Mouse (Mus musculus) neutrophil, adult 65 days (primary cell): ENCODE measurements around the gene Tex19.1. TPM values are rescaled to one million over a fixed set of nuclear protein-coding genes. Genes with fewer than 3 reads are reported as not detected.

ENCODE experiments used
- total RNA-seq: library from RNA; stranded (reverse); gene quantifications from 2 replicates; pipeline ENCODE4 v1.2.4, GENCODE M21; 2023

Gene Tex19.1
- total RNA-seq: not detected in 2 replicates

GRCm38 (mm10) chr11:121145865-121146264 lies at the start of gene Tex19.1:
TSS of gene Tex19.1 (plus strand) at chr11:121146143.

DNA sequence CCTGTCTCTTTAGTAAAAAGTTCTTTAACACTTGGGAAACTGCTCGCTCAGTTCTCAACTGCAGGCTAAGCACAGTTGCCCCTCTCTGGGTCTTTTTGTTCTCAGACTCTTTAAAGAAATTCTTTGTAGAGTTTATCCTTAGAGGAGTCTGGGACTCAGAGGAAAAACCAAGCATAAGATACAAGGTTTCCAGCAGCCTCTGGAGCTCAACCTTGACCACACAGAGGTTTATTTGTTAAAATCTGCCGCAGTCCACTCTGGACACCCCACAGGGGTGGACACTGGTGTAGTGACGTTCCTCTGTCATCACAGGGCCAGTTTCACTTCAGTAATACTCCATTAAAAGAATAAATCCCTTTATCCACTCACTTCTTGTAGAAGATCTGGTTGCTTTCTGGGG lies 27.4 kb upstream of the Tex19.1 start, which contains the start of gene Tex19.2:
TSS of gene Tex19.2 (minus strand) at position 101 of the 400 bp plus-strand sequence.

DNA sequence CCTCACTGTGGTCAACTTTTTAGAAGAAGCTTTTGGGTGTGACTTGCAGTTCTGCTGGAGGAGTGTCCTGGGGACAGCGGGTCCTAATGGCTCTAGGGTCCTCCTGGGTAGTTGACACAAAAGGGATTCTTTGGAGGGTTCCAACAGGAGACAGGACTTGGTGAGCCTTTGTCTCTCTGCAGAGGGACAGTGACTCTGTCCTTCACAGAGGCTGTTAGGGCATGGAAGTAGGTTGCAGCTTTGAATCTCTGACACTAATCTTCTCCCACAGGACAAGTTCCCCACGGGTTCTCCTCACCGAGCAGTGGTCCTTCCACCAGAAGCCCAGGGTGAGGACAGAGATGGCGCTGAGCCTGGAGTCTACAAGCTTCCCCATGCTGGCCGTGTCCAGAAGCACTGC lies 14.0 kb downstream of the Tex19.1 start, which contains the start of gene Uts2r:
TSS of gene Uts2r (plus strand) at position 301 of the 400 bp plus-strand sequence.

Other genes with a start within 250 kb of the Tex19.1 start
- 3.4 and 4.2 TPM in 2 replicates for gene Ccdc57, start 213.3 kb upstream of the Tex19.1 start, total RNA-seq
- gene Slc16a3, start 197.7 kb upstream of the Tex19.1 start, total RNA-seq: 470 and 646 TPM in 2 replicates
- gene Csnk1d, start 154.8 kb upstream of the Tex19.1 start, total RNA-seq: 144 and 149 TPM in 2 replicates
- 1.8 and 2.3 TPM in 2 replicates for gene Cd7, start 106.7 kb upstream of the Tex19.1 start, total RNA-seq
- not detected in 2 replicates for gene Sectm1b, start 82.6 kb upstream of the Tex19.1 start, total RNA-seq
- gene Sectm1a, start 64.9 kb upstream of the Tex19.1 start, total RNA-seq: not detected in 2 replicates
- not detected in 2 replicates for gene Tex19.2, start 27.5 kb upstream of the Tex19.1 start, total RNA-seq
- gene Uts2r, start 14.1 kb downstream of the Tex19.1 start, total RNA-seq: not detected in 2 replicates
- gene Hexdc, start 58.3 kb downstream of the Tex19.1 start, total RNA-seq: 3.1 and 4.5 TPM in 2 replicates
- 2.1 and 3.6 TPM in 2 replicates for gene Ogfod3, start 58.6 kb downstream of the Tex19.1 start, total RNA-seq
- 55.4 and 64.7 TPM in 2 replicates for gene Cybc1, start 83.2 kb downstream of the Tex19.1 start, total RNA-seq
- 40.1 and 41.0 TPM in 2 replicates for gene Narf, start 91.1 kb downstream of the Tex19.1 start, total RNA-seq
- gene Foxk2, start 113.8 kb downstream of the Tex19.1 start, total RNA-seq: 14.2 TPM in 2 replicates
- gene Wdr45b, start 208.3 kb downstream of the Tex19.1 start, total RNA-seq: 94.3 and 123 TPM in 2 replicates
- gene Rab40b, start 242.1 kb downstream of the Tex19.1 start, total RNA-seq: not detected in 2 replicates